Mouse (Mus musculus): ENCODE measurements around the gene Selenon. TPM values are rescaled to one million over a fixed set of nuclear protein-coding genes. Genes with fewer than 3 reads are reported as not detected.

Gene Selenon
- polyA plus RNA-seq, 1 experiment from 2014 or later: 7.9 TPM

DNA sequence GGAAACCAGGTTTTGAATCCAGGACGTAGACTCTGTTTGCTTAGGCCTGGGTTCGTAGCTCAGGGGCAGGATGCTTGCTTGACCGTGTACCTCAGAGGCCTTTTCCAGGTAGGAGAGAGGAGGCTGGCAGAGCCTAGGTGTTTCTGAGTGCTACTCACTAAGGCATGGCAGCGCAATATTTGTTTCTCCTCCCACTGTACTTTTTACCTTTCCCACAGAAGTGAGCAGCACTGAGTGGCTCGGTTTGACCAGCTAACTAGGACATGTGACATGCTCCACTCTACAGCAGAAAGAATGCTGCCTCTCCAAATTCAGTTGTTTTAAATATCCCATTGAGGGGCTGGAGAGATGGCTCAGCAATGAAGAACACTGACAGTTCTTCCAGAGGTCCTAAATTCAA is 63.8 kb downstream of the Selenon start:
- no peak overlapping the region for H3K9ac ChIP-seq (ENCODE audit: low read length)
- no peaks in the 10 kb centered on the region for H3K27me3 ChIP-seq (ENCODE audit: control insufficient read depth, insufficient read depth, low read length)
- 85% methylated on average over 5 of the region's 5 CpGs for WGBS
- no peak overlapping the region for H3K4me2 ChIP-seq (ENCODE audit: low read depth, low read length)
- ATAC-seq (ENCODE audit: insufficient read depth, low FRiP score): no peak
- no peaks in the 10 kb centered on the region; the same call in 1 of the 2 replicates for H3K4me1 ChIP-seq (ENCODE audit: control insufficient read depth, insufficient read depth, low read length)
- no peaks in the 10 kb centered on the region for H3K9me3 ChIP-seq (replicated peaks; ENCODE audit: control insufficient read depth, low read length)
- H3K27ac ChIP-seq (ENCODE audit: low read length): no peak overlapping the region
- no peaks in the 10 kb centered on the region for H3K36me3 ChIP-seq (ENCODE audit: control insufficient read depth, insufficient read depth, low read length)
- H3K4me3 ChIP-seq (replicated peaks; ENCODE audit: low read length): no peak overlapping the region

Small RNAs within 50 kb of the gene (microRNA-seq; reads per million reads assigned to microRNA genes)
- not detected for gene Mir6403

Other genes starting within 250 kb of the Selenon start
- 0.37 and 1.4 TPM in 2 replicates for gene Trim63, start 237.0 kb downstream of the Selenon start, polyA plus RNA-seq (2015; fragmentation: Nextera tagmentation; extraction: Ambion mirVana)
- gene Slc30a2, start 209.0 kb downstream of the Selenon start, polyA plus RNA-seq (2015; fragmentation: Nextera tagmentation; extraction: Ambion mirVana): 0.91 and 1.1 TPM in 2 replicates
- gene Extl1, start 168.3 kb downstream of the Selenon start, polyA plus RNA-seq (2015; fragmentation: Nextera tagmentation; extraction: Ambion mirVana): 1.7 and 2.1 TPM in 2 replicates
- 24.7 and 24.8 TPM in 2 replicates for gene Pafah2, start 155.8 kb downstream of the Selenon start, polyA plus RNA-seq (2015; fragmentation: Nextera tagmentation; extraction: Ambion mirVana)
- 1,080 and 1,153 TPM in 2 replicates for gene Stmn1, start 83.8 kb downstream of the Selenon start, polyA plus RNA-seq (2015; fragmentation: Nextera tagmentation; extraction: Ambion mirVana)
- gene Paqr7, start 55.5 kb downstream of the Selenon start, polyA plus RNA-seq (2015; fragmentation: Nextera tagmentation; extraction: Ambion mirVana): 11.7 and 12.0 TPM in 2 replicates
- 10.0 and 11.8 TPM in 2 replicates for gene Aunip, start 41.2 kb downstream of the Selenon start, polyA plus RNA-seq (2015; fragmentation: Nextera tagmentation; extraction: Ambion mirVana)
- gene Mtfr1l, start 16.8 kb downstream of the Selenon start, polyA plus RNA-seq (2015; fragmentation: Nextera tagmentation; extraction: Ambion mirVana): 89.1 and 95.1 TPM in 2 replicates
- gene Man1c1, start 152.1 kb upstream of the Selenon start, polyA plus RNA-seq (2015; fragmentation: Nextera tagmentation; extraction: Ambion mirVana): 1.3 and 1.6 TPM in 2 replicates
- 25.6 and 26.7 TPM in 2 replicates for gene Ldlrap1, start 215.9 kb upstream of the Selenon start, polyA plus RNA-seq (2015; fragmentation: Nextera tagmentation; extraction: Ambion mirVana)

All from stomach, embryonic 16.5 days (tissue).